Mouse (Mus musculus): ENCODE results near the gene Cyb5d2. TPM values are rescaled to one million over a fixed set of nuclear protein-coding genes. Genes with fewer than 3 reads are reported as not detected.

Cyb5d2 gene
- total and polyA plus RNA-seq, 3 experiments, result 2.4 to 3.9 (median 3.9) TPM

- in situ Hi-C loops (cut with MboI; ENCODE audit: low pct_ligation_motif_present, low pct_unique_long_range_greater_than_20kb, low sequenced_read_pairs), result no loop called here
- Histone ChIP-seq H3K4me1 (ENCODE audit: control insufficient read depth in 1 of 2, insufficient read depth in 2 of 2) (peaks cover 7 to 28% of the 10 kb centered on the region in 2 experiments; a peak in 3 of 4 replicates), H3K9me3 (replicated peaks; ENCODE audit: low read length) (no peaks in the 10 kb centered on the region), H3K9ac (ENCODE audit: insufficient read depth, low read depth) (no peak overlapping the region), H3K4me3 (replicated peaks in 1 of 3; ENCODE audit: low read depth in 2 of 3, low read length in 2 of 3, poor library complexity in 1 of 3) (no peak overlapping the region), H3K4me2 (ENCODE audit: insufficient read depth, low read depth, poor library complexity, severe bottlenecking) (peak overlapping the region; percentile 29; the same call in 1 of the 2 replicates), H3K79me2 (replicated peaks; ENCODE audit: control insufficient read depth, extremely low read depth, insufficient read depth, poor library complexity, severe bottlenecking) (no peaks in the 10 kb centered on the region), H3K36me3 (replicated peaks in 1 of 2; ENCODE audit: control insufficient read depth in 1 of 2, insufficient read depth in 1 of 2, low read length in 1 of 2) (peaks cover 0 to 2% of the 10 kb centered on the region in 2 experiments), H3K27me3 (replicated peaks) (no peaks in the 10 kb centered on the region), H3K27ac (ENCODE audit: insufficient read depth, low read depth) (no peak overlapping the region)
- no peak for DNase-seq (ENCODE audit: extremely low read depth)
- dilution Hi-C loops (cut with MboI; ENCODE audit: extremely low pct_ligation_motif_present, extremely low pct_unique_long_range_greater_than_20kb, low sequenced_read_pairs), result no loop called here
- TF ChIP-seq MYC (IDR thresholded peaks at IDR 0.05; ENCODE audit: low read depth, low read length) (no peak), PAX5 (IDR thresholded peaks at IDR 0.05; ENCODE audit: low read length) (no peak), MXI1 (IDR thresholded peaks at IDR 0.05; ENCODE audit: low read depth, low read length) (no peak), MAZ (IDR thresholded peaks at IDR 0.05; ENCODE audit: low read depth, low read length) (no peak), HCFC1 (IDR thresholded peaks at IDR 0.05; ENCODE audit: low read depth, low read length) (no peak), USF2 (conservative IDR thresholded peaks at IDR 0.05; ENCODE audit: low read depth, low read length) (no peak), NRF1 (IDR thresholded peaks at IDR 0.05; ENCODE audit: low read depth, low read length) (no peak), CTCF (conservative IDR thresholded peaks at IDR 0.05 in 1 of 2, IDR thresholded peaks at IDR 0.05 in 1 of 2; ENCODE audit: low read depth in 2 of 2, low read length in 2 of 2) (no peak), MEF2A (IDR thresholded peaks at IDR 0.05; ENCODE audit: borderline replicate concordance, low read depth, low read length) (no peak), ZKSCAN1 (IDR thresholded peaks at IDR 0.05; ENCODE audit: borderline replicate concordance, low read depth, low read length) (no peak), JUN (IDR thresholded peaks at IDR 0.05; ENCODE audit: insufficient read depth, low read depth, low read length) (no peak), ELF1 (IDR thresholded peaks at IDR 0.05; ENCODE audit: low read depth, low read length) (no peak), ZNF384 (IDR thresholded peaks at IDR 0.05; ENCODE audit: low read depth, low read length) (no peak), KAT2A (IDR thresholded peaks at IDR 0.05; ENCODE audit: insufficient replicate concordance, low read length) (no peak), MAX (IDR thresholded peaks at IDR 0.05; ENCODE audit: low read length) (no peak)
Measured at GRCm38 (mm10) chr11:72782503-72782902, 13.4 kb downstream of the Cyb5d2 start.

- Histone ChIP-seq H3K27me3 (replicated peaks) (no peaks in the 10 kb centered on the region), H3K9ac (ENCODE audit: insufficient read depth, low read depth) (no peak overlapping the region), H3K27ac (ENCODE audit: insufficient read depth, low read depth) (no peak overlapping the region), H3K4me2 (ENCODE audit: insufficient read depth, low read depth, poor library complexity, severe bottlenecking) (peak overlapping the region; percentile 29; the same call in 1 of the 2 replicates), H3K79me2 (replicated peaks; ENCODE audit: control insufficient read depth, extremely low read depth, insufficient read depth, poor library complexity, severe bottlenecking) (no peaks in the 10 kb centered on the region), H3K4me3 (replicated peaks in 1 of 3; ENCODE audit: low read depth in 2 of 3, low read length in 2 of 3, poor library complexity in 1 of 3) (no peak overlapping the region), H3K9me3 (replicated peaks; ENCODE audit: low read length) (no peaks in the 10 kb centered on the region), H3K36me3 (replicated peaks in 1 of 2; ENCODE audit: control insufficient read depth in 1 of 2, insufficient read depth in 1 of 2, low read length in 1 of 2) (peaks cover 0 to 2% of the 10 kb centered on the region in 2 experiments), H3K4me1 (ENCODE audit: control insufficient read depth in 1 of 2, insufficient read depth in 2 of 2) (peaks cover 7 to 28% of the 10 kb centered on the region in 2 experiments; a peak in 3 of 4 replicates)
- peak; percentile 54 for TF ChIP-seq JUND (conservative IDR thresholded peaks at IDR 0.05; ENCODE audit: low read depth, low read length)
- TF ChIP-seq IRF4 (IDR thresholded peaks at IDR 0.05; ENCODE audit: low read depth, low read length), result peak; percentile 83
- TF ChIP-seq JUN (IDR thresholded peaks at IDR 0.05; ENCODE audit: insufficient read depth, low read depth, low read length), result peak; percentile 35; the same call in 1 of the 2 replicates
- no peak for TF ChIP-seq SIN3A (IDR thresholded peaks at IDR 0.05; ENCODE audit: low read length)
- TF ChIP-seq KAT2A (IDR thresholded peaks at IDR 0.05; ENCODE audit: insufficient replicate concordance, low read length), result no peak
- TF ChIP-seq EP300 (IDR thresholded peaks at IDR 0.05; ENCODE audit: low read length), result peak; percentile 80
- no peak for TF ChIP-seq MXI1 (IDR thresholded peaks at IDR 0.05; ENCODE audit: low read depth, low read length)
- in situ Hi-C loops (cut with MboI; ENCODE audit: low pct_ligation_motif_present, low pct_unique_long_range_greater_than_20kb, low sequenced_read_pairs), result no loop called here
- peak; percentile 82 for DNase-seq (ENCODE audit: extremely low read depth)
- dilution Hi-C loops (cut with MboI; ENCODE audit: extremely low pct_ligation_motif_present, extremely low pct_unique_long_range_greater_than_20kb, low sequenced_read_pairs), result no loop called here
Measured at GRCm38 (mm10) chr11:72782103-72782502, 13.8 kb downstream of the Cyb5d2 start.
